Mouse (Mus musculus): ENCODE results near the gene Parg.

- no peak for TF ChIP-seq CTCF (IDR thresholded peaks at IDR 0.05; ENCODE audit: low read depth)
- no peak for TF ChIP-seq EP300 (optimal IDR thresholded peaks at IDR 0.05)
Observed at GRCm38 (mm10) chr14:32191926-32192325, 9.8 kb upstream of the Parg start.

All from stomach, postnatal 0 days (tissue).